Mouse (Mus musculus) E14TG2a.4 (cell line): ENCODE results near the gene Usp25.

Experiments used
- H3K27me3 ChIP-seq: 2 replicates; pipeline ENCODE4 v1.6.1; 2014; ENCODE audit warnings: low read length, control low read depth; ENCODE audit not compliant: insufficient read depth
- H3K36me3 ChIP-seq: 2 replicates; pipeline ENCODE4 v1.6.1; 2014; ENCODE audit warnings: low read length, control low read depth; ENCODE audit not compliant: insufficient read depth
- H3K4me1 ChIP-seq: replicated peaks from 2 replicates; pipeline ENCODE4 v1.6.1; 2014; ENCODE audit warnings: low read depth, low read length, control low read depth
- H3K4me3 ChIP-seq: replicated peaks from 2 replicates; pipeline ENCODE4 v1.5.1; 2014; ENCODE audit warnings: mild to moderate bottlenecking, low read length
- H3K9me3 ChIP-seq: 2 replicates; pipeline ENCODE4 v1.6.1; 2014; ENCODE audit warnings: low read length, control low read depth
- CTCF ChIP-seq: conservative IDR thresholded peaks from 2 replicates; pipeline ENCODE4 v1.5.1; 2014; ENCODE audit warnings: low read length
- NANOG ChIP-seq: IDR thresholded peaks from 2 replicates; pipeline ENCODE4 v1.6.1; 2014; ENCODE audit warnings: borderline replicate concordance, low read length, mixed read lengths
- POU5F1 ChIP-seq: IDR thresholded peaks from 2 replicates; pipeline ENCODE4 v1.6.1; 2014; ENCODE audit warnings: low read length, borderline replicate concordance

The Usp25 gene

GRCm38 (mm10) chr16:77028687-77029417, 15.3 kb downstream of the Usp25 start:
- peak overlapping the region; percentile 45 for H3K4me3 ChIP-seq
- no peaks in the 10 kb centered on the region for H3K36me3 ChIP-seq
- no peaks in the 10 kb centered on the region for H3K27me3 ChIP-seq
- H3K9me3 ChIP-seq: no peaks in the 10 kb centered on the region
- TF ChIP-seq NANOG (no peak), POU5F1 (no peak), CTCF (no peak)
- H3K4me1 ChIP-seq: peaks cover 20% of the 10 kb centered on the region

- Histone ChIP-seq H3K27me3 (no peaks in the 10 kb centered on the region), H3K4me1 (peaks cover 20% of the 10 kb centered on the region), H3K9me3 (no peaks in the 10 kb centered on the region), H3K36me3 (no peaks in the 10 kb centered on the region), H3K4me3 (no peak overlapping the region)
- TF ChIP-seq CTCF (no peak), NANOG (no peak), POU5F1 (no peak)
Observed at GRCm38 (mm10) chr16:77030435-77030834, 16.9 kb downstream of the Usp25 start.

DNA sequence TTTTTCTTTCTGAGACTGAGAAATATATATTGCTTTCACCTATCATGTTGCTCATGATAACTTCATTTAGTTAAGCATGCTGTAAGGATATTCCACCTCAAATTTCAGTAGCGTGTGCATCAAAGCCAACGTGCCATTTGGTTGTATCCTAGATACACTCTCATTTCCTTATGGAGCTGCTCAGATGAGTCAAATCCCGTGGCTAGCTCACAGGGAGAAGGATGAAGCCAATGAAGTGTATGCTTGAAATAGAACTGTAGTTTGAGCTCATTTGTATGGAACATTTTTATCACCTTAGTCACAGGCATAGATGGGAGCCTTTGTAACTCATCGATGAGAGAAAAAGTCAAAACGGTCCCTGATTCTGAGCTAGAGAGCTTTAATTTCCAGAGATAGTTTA, 20.8 kb downstream of the Usp25 start:
- no peaks in the 10 kb centered on the region for H3K9me3 ChIP-seq

GRCm38 (mm10) chr16:77034751-77035150, 21.2 kb downstream of the Usp25 start:
- no peaks in the 10 kb centered on the region for H3K4me1 ChIP-seq
- H3K27me3 ChIP-seq: no peaks in the 10 kb centered on the region
- H3K36me3 ChIP-seq: peaks cover 4% of the 10 kb centered on the region; the same call in 1 of the 2 replicates
- TF ChIP-seq NANOG (no peak), POU5F1 (no peak), CTCF (no peak)
- no peak overlapping the region for H3K4me3 ChIP-seq
- H3K9me3 ChIP-seq: no peaks in the 10 kb centered on the region

More for the DNA sequence above, 20.8 kb downstream of the Usp25 start:
- peaks cover 4% of the 10 kb centered on the region; the same call in 1 of the 2 replicates for H3K36me3 ChIP-seq
- no peak for TF ChIP-seq CTCF
- TF ChIP-seq NANOG: no peak
- TF ChIP-seq POU5F1: no peak
- H3K27me3 ChIP-seq: no peaks in the 10 kb centered on the region
- H3K4me3 ChIP-seq: no peak overlapping the region
- 0 out of 2 replicates have a peak, but pooled peaks cover 4% of the 10 kb centered on the region for H3K4me1 ChIP-seq

GRCm38 (mm10) chr16:77041573-77041972, 28.1 kb downstream of the Usp25 start:
- Histone ChIP-seq H3K9me3 (no peaks in the 10 kb centered on the region), H3K27me3 (no peaks in the 10 kb centered on the region), H3K36me3 (peaks cover 4% of the 10 kb centered on the region; the same call in 1 of the 2 replicates), H3K4me3 (no peak overlapping the region), H3K4me1 (peaks cover 11% of the 10 kb centered on the region)
- TF ChIP-seq NANOG (no peak), POU5F1 (no peak), CTCF (no peak)

- H3K4me3 ChIP-seq: no peak overlapping the region
- no peaks in the 10 kb centered on the region for H3K36me3 ChIP-seq
- peaks cover 11% of the 10 kb centered on the region for H3K4me1 ChIP-seq
- TF ChIP-seq CTCF (no peak), POU5F1 (no peak), NANOG (no peak)
- H3K9me3 ChIP-seq: no peaks in the 10 kb centered on the region
- no peaks in the 10 kb centered on the region for H3K27me3 ChIP-seq
Observed at GRCm38 (mm10) chr16:77043499-77043898, 30.0 kb downstream of the Usp25 start.

DNA sequence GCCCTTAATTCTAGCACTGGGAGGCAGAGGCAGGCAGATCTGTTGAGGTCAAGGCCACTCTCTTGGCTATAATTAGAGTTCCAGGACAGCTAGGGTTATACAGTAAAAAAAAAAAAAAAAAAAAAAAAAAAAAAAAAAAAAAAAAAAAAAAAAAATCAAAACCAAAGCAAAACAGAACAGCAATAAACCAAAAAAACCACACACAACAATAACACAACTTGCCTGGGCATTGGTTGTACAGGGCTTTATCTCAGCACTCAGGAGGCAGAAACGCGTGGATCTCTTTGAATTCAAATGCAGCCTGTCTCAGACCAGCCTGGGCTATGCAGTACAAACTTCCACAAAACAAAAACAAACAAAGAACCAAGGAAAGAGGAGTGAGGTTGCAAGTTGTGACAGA, 40.7 kb downstream of the Usp25 start:
- Histone ChIP-seq H3K36me3 (no peaks in the 10 kb centered on the region), H3K27me3 (no peaks in the 10 kb centered on the region), H3K9me3 (no peaks in the 10 kb centered on the region), H3K4me3 (no peak overlapping the region), H3K4me1 (peaks cover 33% of the 10 kb centered on the region)
- TF ChIP-seq NANOG (no peak), CTCF (no peak), POU5F1 (no peak)

GRCm38 (mm10) chr16:77055519-77056159, 42.1 kb downstream of the Usp25 start:
- Histone ChIP-seq H3K27me3 (no peaks in the 10 kb centered on the region), H3K4me3 (no peak overlapping the region), H3K36me3 (no peaks in the 10 kb centered on the region), H3K4me1 (peaks cover 32% of the 10 kb centered on the region), H3K9me3 (no peaks in the 10 kb centered on the region)
- no peak for TF ChIP-seq NANOG
- TF ChIP-seq POU5F1: no peak
- TF ChIP-seq CTCF: no peak
